Mouse (Mus musculus): ENCODE measurements around the gene Hrh3. TPM values are rescaled to one million over a fixed set of nuclear protein-coding genes. Genes with fewer than 3 reads are reported as not detected.
A peak's percentile ranks its signal among the peaks of the same experiment; 100 is the strongest.

The Hrh3 gene
- polyA plus RNA-seq, 1 experiment from 2014 or later, result 0.49 TPM

GRCm38 (mm10) chr2:180103151-180103977, 924 bp downstream of the Hrh3 start:
- Histone ChIP-seq H3K27me3 (replicated peaks; ENCODE audit: low read depth, poor library complexity, severe bottlenecking) (peaks cover 84% of the 10 kb centered on the region), H3K36me3 (replicated peaks) (no peaks in the 10 kb centered on the region), H3K27ac (replicated peaks) (peak overlapping the region; percentile 35; the same call in 1 of the 2 replicates), H3K4me3 (peak overlapping the region; percentile 66), H3K9me3 (no peaks in the 10 kb centered on the region), H3K4me1 (peaks cover 40% of the 10 kb centered on the region)
- 1% methylated on average over 57 of the region's 57 CpGs for WGBS
- DNase-seq (ENCODE audit: low spot score), result peak; percentile 33

- Histone ChIP-seq H3K27me3 (replicated peaks; ENCODE audit: low read depth, poor library complexity, severe bottlenecking) (peaks cover 83% of the 10 kb centered on the region), H3K27ac (replicated peaks) (no peak overlapping the region), H3K9me3 (no peaks in the 10 kb centered on the region), H3K36me3 (replicated peaks) (no peaks in the 10 kb centered on the region), H3K4me3 (peak overlapping the region; percentile 25; the same call in 1 of the 2 replicates), H3K4me1 (peaks cover 31% of the 10 kb centered on the region)
- no peak for DNase-seq (ENCODE audit: low spot score)
- 8% methylated on average over 15 of the region's 15 CpGs for WGBS
Observed at GRCm38 (mm10) chr2:180099529-180099928, 4.8 kb downstream of the Hrh3 start.

- Histone ChIP-seq H3K4me1 (peaks cover 17% of the 10 kb centered on the region), H3K9me3 (no peaks in the 10 kb centered on the region), H3K36me3 (replicated peaks) (no peaks in the 10 kb centered on the region), H3K4me3 (no peak overlapping the region), H3K27ac (replicated peaks) (no peak overlapping the region), H3K27me3 (replicated peaks; ENCODE audit: low read depth, poor library complexity, severe bottlenecking) (peaks cover 69% of the 10 kb centered on the region)
- DNase-seq (ENCODE audit: low spot score), result no peak
- WGBS, result 37% methylated on average over 5 of the region's 5 CpGs
Observed at GRCm38 (mm10) chr2:180098167-180098566, 6.1 kb downstream of the Hrh3 start.

GRCm38 (mm10) chr2:180097585-180097984, 6.7 kb downstream of the Hrh3 start:
- H3K27me3 ChIP-seq (replicated peaks; ENCODE audit: low read depth, poor library complexity, severe bottlenecking), result peaks cover 63% of the 10 kb centered on the region
- peaks cover 15% of the 10 kb centered on the region for H3K4me1 ChIP-seq
- no peak for DNase-seq (ENCODE audit: low spot score)
- no peaks in the 10 kb centered on the region for H3K36me3 ChIP-seq (replicated peaks)
- 52% methylated on average over 3 of the region's 3 CpGs for WGBS
- H3K4me3 ChIP-seq, result no peak overlapping the region
- H3K9me3 ChIP-seq, result no peaks in the 10 kb centered on the region
- no peak overlapping the region for H3K27ac ChIP-seq (replicated peaks)

DNA sequence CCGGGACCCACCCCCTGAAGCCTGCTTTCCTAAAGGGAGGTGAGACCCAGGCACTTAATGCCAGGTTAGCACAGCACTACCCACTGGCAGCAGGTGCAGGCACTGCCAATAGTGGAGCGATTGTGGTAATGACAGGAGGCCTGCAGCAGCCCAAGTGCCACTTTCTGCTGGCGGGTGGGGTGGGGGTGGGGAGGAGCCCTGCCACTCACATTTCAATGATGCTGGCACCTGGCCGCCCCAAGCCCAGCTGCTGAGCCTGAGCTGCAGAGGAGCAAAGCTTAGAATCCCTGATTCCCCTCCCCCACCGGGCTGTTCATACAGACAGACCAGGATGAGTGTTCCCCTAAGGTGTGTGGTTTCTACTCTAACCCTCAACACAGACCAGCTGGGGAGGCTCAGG, 8.6 kb downstream of the Hrh3 start:
- WGBS, result 31% methylated on average over 5 of the region's 5 CpGs
- no peak for DNase-seq (ENCODE audit: low spot score)
- Histone ChIP-seq H3K27ac (replicated peaks) (no peak overlapping the region), H3K4me1 (peaks cover 15% of the 10 kb centered on the region), H3K27me3 (replicated peaks; ENCODE audit: low read depth, poor library complexity, severe bottlenecking) (peaks cover 45% of the 10 kb centered on the region), H3K4me3 (no peak overlapping the region), H3K36me3 (replicated peaks) (no peaks in the 10 kb centered on the region), H3K9me3 (no peaks in the 10 kb centered on the region)

DNA sequence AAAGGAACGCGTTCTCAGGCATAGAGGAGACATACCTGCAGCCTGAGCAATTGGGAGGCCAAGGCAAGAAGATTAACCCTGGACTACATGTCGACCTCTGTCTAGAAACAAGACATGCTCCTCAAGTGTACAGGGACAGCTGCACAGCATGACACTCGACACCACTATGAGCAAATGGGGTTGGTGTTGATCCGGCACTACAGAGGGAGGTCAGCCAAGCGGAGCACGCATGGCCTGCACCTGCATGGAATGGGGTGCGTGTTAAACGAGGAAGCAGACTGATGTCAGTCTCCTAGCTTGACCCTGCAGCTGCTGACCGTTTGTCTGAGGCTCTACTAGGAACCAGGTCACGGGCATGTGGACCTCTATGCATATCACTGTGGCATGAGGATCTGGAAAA, 14.0 kb downstream of the Hrh3 start:
- peak; percentile 22 for DNase-seq (ENCODE audit: low spot score)
- 58% methylated on average over 11 of the region's 11 CpGs for WGBS
- Histone ChIP-seq H3K27me3 (replicated peaks; ENCODE audit: low read depth, poor library complexity, severe bottlenecking) (no peaks in the 10 kb centered on the region), H3K9me3 (no peaks in the 10 kb centered on the region), H3K36me3 (replicated peaks) (peaks cover 23% of the 10 kb centered on the region), H3K4me1 (peaks cover 15% of the 10 kb centered on the region), H3K4me3 (no peak overlapping the region), H3K27ac (replicated peaks) (no peak overlapping the region)

GRCm38 (mm10) chr2:180087472-180087871, 16.8 kb downstream of the Hrh3 start:
- Histone ChIP-seq H3K9me3 (no peaks in the 10 kb centered on the region), H3K4me1 (peaks cover 30% of the 10 kb centered on the region), H3K27ac (replicated peaks) (no peak overlapping the region), H3K27me3 (replicated peaks; ENCODE audit: low read depth, poor library complexity, severe bottlenecking) (no peaks in the 10 kb centered on the region), H3K4me3 (no peak overlapping the region), H3K36me3 (replicated peaks) (peaks cover 45% of the 10 kb centered on the region)
- no peak for DNase-seq (ENCODE audit: low spot score)
- 87% methylated on average over 4 of the region's 4 CpGs for WGBS

DNA sequence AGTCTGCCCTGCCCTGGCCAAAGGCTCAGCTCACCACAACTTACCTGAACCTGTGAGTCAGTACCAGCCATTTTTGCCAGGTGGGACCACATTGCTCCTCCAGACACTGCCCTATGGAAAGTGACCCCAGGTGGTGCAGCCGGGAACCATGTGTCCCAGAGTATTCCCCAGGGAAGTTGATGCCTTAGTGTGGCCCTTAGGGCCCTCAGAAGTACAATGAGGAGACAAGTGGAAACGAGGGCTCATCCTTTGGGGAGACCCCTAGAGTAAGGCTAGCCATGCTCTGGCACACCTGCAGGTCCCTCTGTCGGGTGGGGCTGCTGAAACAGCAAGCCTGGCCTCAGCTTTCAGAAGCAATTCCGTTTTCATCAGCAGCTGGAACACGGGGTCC, 17.7 kb downstream of the Hrh3 start:
- H3K27ac ChIP-seq (replicated peaks), result no peak overlapping the region
- 85% methylated on average over 5 of the region's 5 CpGs for WGBS
- peaks cover 30% of the 10 kb centered on the region for H3K4me1 ChIP-seq
- no peak overlapping the region for H3K4me3 ChIP-seq
- no peaks in the 10 kb centered on the region for H3K27me3 ChIP-seq (replicated peaks; ENCODE audit: low read depth, poor library complexity, severe bottlenecking)
- peaks cover 53% of the 10 kb centered on the region for H3K36me3 ChIP-seq (replicated peaks)
- no peaks in the 10 kb centered on the region for H3K9me3 ChIP-seq
- DNase-seq (ENCODE audit: low spot score), result no peak

DNA sequence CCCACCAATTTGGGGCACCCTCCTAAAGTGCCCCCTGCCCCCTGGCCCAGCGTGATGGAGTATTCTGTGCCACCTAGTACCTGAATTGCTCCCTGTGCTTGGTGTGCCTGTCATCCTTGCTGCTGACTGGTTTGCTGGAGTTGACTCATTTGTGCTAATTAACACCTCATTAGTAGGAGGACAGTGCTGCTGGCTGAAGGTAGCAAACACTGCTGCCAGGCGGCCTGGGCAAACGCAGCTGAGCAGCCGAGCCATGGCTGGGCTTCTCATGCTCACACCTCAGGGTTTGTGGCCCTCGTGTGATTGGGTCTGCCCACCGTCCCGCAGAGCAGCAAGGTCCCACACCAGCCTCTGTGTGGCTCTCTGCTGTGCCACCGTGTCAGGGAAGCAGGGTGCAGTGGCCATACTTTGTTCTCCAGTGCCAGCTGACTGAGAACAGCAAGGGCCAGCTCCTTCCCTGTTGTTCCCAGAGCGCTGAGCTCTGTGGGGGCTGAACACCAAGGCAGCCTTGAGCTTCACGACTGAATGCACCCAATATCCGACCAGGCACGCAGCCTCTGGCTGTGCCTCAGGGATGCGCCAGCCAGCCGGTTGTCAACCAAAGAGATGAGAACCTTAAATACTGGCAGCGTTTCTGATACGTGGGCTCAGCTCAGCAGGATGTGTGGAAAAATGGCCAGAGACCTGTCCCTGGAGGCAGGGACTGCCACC, 18.2 kb downstream of the Hrh3 start:
- H3K9me3 ChIP-seq, result no peaks in the 10 kb centered on the region
- no peaks in the 10 kb centered on the region for H3K27me3 ChIP-seq (replicated peaks; ENCODE audit: low read depth, poor library complexity, severe bottlenecking)
- H3K27ac ChIP-seq (replicated peaks), result no peak overlapping the region
- no peak overlapping the region for H3K4me3 ChIP-seq
- 81% methylated on average over 16 of the region's 16 CpGs for WGBS
- peaks cover 58% of the 10 kb centered on the region for H3K36me3 ChIP-seq (replicated peaks)
- H3K4me1 ChIP-seq, result peaks cover 30% of the 10 kb centered on the region
- DNase-seq (ENCODE audit: low spot score), result no peak

GRCm38 (mm10) chr2:180084565-180084964, 19.7 kb downstream of the Hrh3 start:
- Histone ChIP-seq H3K36me3 (replicated peaks) (peaks cover 64% of the 10 kb centered on the region), H3K27me3 (replicated peaks; ENCODE audit: low read depth, poor library complexity, severe bottlenecking) (no peaks in the 10 kb centered on the region), H3K4me1 (peaks cover 23% of the 10 kb centered on the region), H3K9me3 (no peaks in the 10 kb centered on the region), H3K27ac (replicated peaks) (no peak overlapping the region), H3K4me3 (no peak overlapping the region)
- WGBS, result 31% methylated on average over 3 of the region's 3 CpGs
- DNase-seq (ENCODE audit: low spot score), result no peak

DNA sequence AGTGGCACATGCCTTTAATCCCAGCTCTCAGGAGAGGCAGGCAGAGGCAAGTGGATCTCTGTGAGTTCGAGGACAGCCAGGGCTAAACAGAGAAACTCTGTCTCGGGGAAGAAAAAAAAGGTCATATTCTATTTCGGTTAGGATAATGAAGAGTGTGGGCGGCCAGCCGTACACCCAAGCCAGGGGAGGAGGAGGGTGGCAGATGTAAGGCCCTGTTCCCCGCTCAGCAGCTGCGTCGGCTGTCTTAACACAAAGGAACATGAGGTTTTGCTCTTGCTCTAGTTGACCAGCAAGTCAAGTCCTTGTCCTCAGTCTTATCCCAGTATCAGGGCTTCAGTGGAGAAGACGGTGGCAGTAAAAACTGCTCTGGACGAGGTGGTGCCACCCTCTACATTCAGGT, 21.2 kb downstream of the Hrh3 start:
- H3K27me3 ChIP-seq (replicated peaks; ENCODE audit: low read depth, poor library complexity, severe bottlenecking), result no peaks in the 10 kb centered on the region
- DNase-seq (ENCODE audit: low spot score), result no peak
- peaks cover 79% of the 10 kb centered on the region for H3K36me3 ChIP-seq (replicated peaks)
- WGBS, result 89% methylated on average over 10 of the region's 10 CpGs
- no peak overlapping the region for H3K4me3 ChIP-seq
- H3K27ac ChIP-seq (replicated peaks), result no peak overlapping the region
- peaks cover 23% of the 10 kb centered on the region for H3K4me1 ChIP-seq
- no peaks in the 10 kb centered on the region for H3K9me3 ChIP-seq

DNA sequence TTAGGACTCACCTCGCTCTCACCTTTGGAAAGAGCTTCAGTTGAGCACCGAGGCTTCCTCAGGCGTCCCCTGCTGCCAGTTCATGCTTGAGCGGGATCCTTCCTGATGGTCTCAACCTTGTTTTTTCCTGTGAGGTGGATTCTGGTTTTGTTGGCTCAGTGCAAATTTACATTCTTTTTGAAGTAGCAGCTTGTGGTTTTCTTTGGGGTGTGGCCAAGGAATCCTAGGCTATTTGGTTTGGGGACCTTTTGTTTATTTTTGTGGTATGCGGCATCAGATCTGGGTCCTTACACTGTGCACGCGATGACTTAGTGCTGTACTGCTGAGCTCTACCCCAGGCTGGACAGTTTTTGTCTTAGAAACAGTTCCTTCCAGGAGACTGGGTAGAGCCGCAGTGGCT, 23.6 kb downstream of the Hrh3 start:
- H3K4me1 ChIP-seq, result peaks cover 19% of the 10 kb centered on the region
- H3K27ac ChIP-seq (replicated peaks), result no peak overlapping the region
- peaks cover 71% of the 10 kb centered on the region for H3K36me3 ChIP-seq (replicated peaks)
- no peaks in the 10 kb centered on the region for H3K27me3 ChIP-seq (replicated peaks; ENCODE audit: low read depth, poor library complexity, severe bottlenecking)
- DNase-seq (ENCODE audit: low spot score), result no peak
- 95% methylated on average over 8 of the region's 8 CpGs for WGBS
- H3K4me3 ChIP-seq, result no peak overlapping the region
- H3K9me3 ChIP-seq, result no peaks in the 10 kb centered on the region

DNA sequence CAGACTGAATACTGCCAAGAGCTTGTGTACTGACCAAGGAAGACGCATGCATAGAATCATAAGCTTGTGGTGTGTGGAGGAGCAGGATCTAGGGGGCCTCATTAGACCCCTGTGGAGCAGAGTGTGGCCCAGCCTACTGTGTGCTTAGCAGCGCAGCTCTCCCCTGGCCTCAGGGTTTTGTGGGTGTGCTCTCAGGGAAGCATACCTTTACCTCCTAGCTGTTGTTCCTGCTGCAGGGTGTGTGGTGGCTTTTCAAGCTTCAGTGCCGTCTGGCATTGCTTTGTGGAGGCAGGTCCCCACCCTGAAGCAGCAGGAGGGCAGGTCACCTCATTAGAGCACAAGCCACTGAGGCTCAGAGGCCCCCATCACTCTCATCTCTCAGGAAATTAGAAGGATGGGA, 26.7 kb downstream of the Hrh3 start:
- no peak for DNase-seq (ENCODE audit: low spot score)
- Histone ChIP-seq H3K4me3 (no peak overlapping the region), H3K9me3 (no peaks in the 10 kb centered on the region), H3K27me3 (replicated peaks; ENCODE audit: low read depth, poor library complexity, severe bottlenecking) (no peaks in the 10 kb centered on the region), H3K36me3 (replicated peaks) (peaks cover 62% of the 10 kb centered on the region), H3K4me1 (no peaks in the 10 kb centered on the region), H3K27ac (replicated peaks) (no peak overlapping the region)
- WGBS, result 69% methylated on average over 3 of the region's 3 CpGs
